Mouse (Mus musculus): ENCODE measurements around the gene Ccr6. TPM values are rescaled to one million over a fixed set of nuclear protein-coding genes. Genes with fewer than 3 reads are reported as not detected.

Gene Ccr6
- polyA plus RNA-seq, 1 experiment from 2014 or later, result not detected

- no peaks in the 10 kb centered on the region for H3K9me3 ChIP-seq (replicated peaks; ENCODE audit: control insufficient read depth, low read length)
- no peaks in the 10 kb centered on the region; the same call in 1 of the 2 replicates for H3K4me1 ChIP-seq (ENCODE audit: control insufficient read depth, insufficient read depth, low read length)
- H3K4me2 ChIP-seq (ENCODE audit: low read depth, low read length), result no peak overlapping the region
- WGBS, result 80% methylated on average over 15 of the region's 15 CpGs
- no peak overlapping the region for H3K27ac ChIP-seq (replicated peaks; ENCODE audit: low read depth, low read length)
- ATAC-seq (replicated peaks; ENCODE audit: insufficient number of reproducible peaks, low FRiP score, low TSS enrichment, low read depth), result no peak
- no peak for DNase-seq (ENCODE audit: low spot score)
- H3K27me3 ChIP-seq (ENCODE audit: control insufficient read depth, insufficient read depth, low read length), result no peaks in the 10 kb centered on the region
- no peaks in the 10 kb centered on the region for H3K36me3 ChIP-seq (replicated peaks; ENCODE audit: control insufficient read depth, insufficient read depth, low read depth, low read length)
- H3K9ac ChIP-seq (replicated peaks; ENCODE audit: low read length), result no peak overlapping the region
- H3K4me3 ChIP-seq (ENCODE audit: low read depth, low read length), result no peak overlapping the region
These were observed 2.3 kb downstream of the Ccr6 start for GRCm38 (mm10) chr17:8238012-8238710.

- no peak overlapping the region for H3K4me3 ChIP-seq (ENCODE audit: low read depth, low read length)
- H3K4me2 ChIP-seq (ENCODE audit: low read depth, low read length), result no peak overlapping the region
- no peaks in the 10 kb centered on the region; the same call in 1 of the 2 replicates for H3K4me1 ChIP-seq (ENCODE audit: control insufficient read depth, insufficient read depth, low read length)
- no peak overlapping the region for H3K9ac ChIP-seq (replicated peaks; ENCODE audit: low read length)
- no peaks in the 10 kb centered on the region for H3K36me3 ChIP-seq (replicated peaks; ENCODE audit: control insufficient read depth, insufficient read depth, low read depth, low read length)
- DNase-seq (ENCODE audit: low spot score), result no peak
- no peak overlapping the region for H3K27ac ChIP-seq (replicated peaks; ENCODE audit: low read depth, low read length)
- 80% methylated on average over 3 of the region's 3 CpGs for WGBS
- H3K27me3 ChIP-seq (ENCODE audit: control insufficient read depth, insufficient read depth, low read length), result no peaks in the 10 kb centered on the region
- no peaks in the 10 kb centered on the region for H3K9me3 ChIP-seq (replicated peaks; ENCODE audit: control insufficient read depth, low read length)
- ATAC-seq (replicated peaks; ENCODE audit: insufficient number of reproducible peaks, low FRiP score, low TSS enrichment, low read depth), result no peak
These were observed 3.7 kb downstream of the Ccr6 start for GRCm38 (mm10) chr17:8239561-8239960.

DNA sequence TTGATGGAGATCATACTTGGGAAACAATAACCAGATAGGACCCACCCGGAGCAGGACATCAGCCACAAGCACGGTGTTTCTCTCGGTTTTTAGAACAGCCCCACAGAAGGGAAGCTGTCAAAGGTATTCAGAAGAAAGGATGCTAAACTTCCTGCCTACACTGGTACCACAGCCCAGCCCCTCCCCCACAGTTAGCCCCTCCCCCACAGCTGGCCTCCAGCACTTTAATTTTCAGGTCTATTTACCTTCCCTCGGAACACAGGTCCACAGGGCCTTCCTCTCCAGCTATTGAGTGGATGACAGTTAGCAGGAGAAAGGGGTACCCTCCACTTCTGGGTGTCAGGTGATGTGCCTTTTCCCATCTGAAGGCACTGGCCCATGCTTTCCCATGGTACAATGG is 4.7 kb downstream of the Ccr6 start:
- no peak overlapping the region for H3K4me3 ChIP-seq (ENCODE audit: low read depth, low read length)
- DNase-seq (ENCODE audit: low spot score) (no peak), ATAC-seq (replicated peaks; ENCODE audit: insufficient number of reproducible peaks, low FRiP score, low TSS enrichment, low read depth) (no peak)
- H3K36me3 ChIP-seq (replicated peaks; ENCODE audit: control insufficient read depth, insufficient read depth, low read depth, low read length), result no peaks in the 10 kb centered on the region
- no peak overlapping the region for H3K4me2 ChIP-seq (ENCODE audit: low read depth, low read length)
- WGBS, result 71% methylated on average over 4 of the region's 4 CpGs
- no peaks in the 10 kb centered on the region; the same call in 1 of the 2 replicates for H3K4me1 ChIP-seq (ENCODE audit: control insufficient read depth, insufficient read depth, low read length)
- no peak overlapping the region for H3K27ac ChIP-seq (replicated peaks; ENCODE audit: low read depth, low read length)
- H3K9me3 ChIP-seq (replicated peaks; ENCODE audit: control insufficient read depth, low read length), result no peaks in the 10 kb centered on the region
- H3K9ac ChIP-seq (replicated peaks; ENCODE audit: low read length), result no peak overlapping the region
- H3K27me3 ChIP-seq (ENCODE audit: control insufficient read depth, insufficient read depth, low read length), result no peaks in the 10 kb centered on the region

DNA sequence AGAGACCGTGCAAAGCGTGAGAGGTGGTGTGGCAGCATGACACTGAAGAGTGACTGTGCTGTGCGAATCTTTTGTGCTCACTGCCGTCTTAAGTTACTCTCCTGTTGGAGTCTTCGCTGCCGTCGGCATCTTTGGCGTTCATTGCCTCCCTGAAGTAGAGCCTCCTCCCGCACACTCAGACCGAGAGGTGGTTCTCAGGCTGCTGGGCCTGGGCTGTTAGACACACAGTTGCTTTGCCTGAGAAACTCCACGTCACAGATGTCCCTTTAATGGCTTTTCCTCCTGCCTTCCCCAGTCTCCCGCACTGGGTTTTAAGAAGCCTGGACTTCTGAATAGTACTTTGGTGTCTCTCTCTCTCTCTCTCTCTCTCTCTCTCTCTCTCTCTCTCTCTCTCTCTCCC is 5.8 kb downstream of the Ccr6 start:
- no peak overlapping the region for H3K4me2 ChIP-seq (ENCODE audit: low read depth, low read length)
- 71% methylated on average over 12 of the region's 12 CpGs for WGBS
- H3K4me1 ChIP-seq (ENCODE audit: control insufficient read depth, insufficient read depth, low read length), result no peaks in the 10 kb centered on the region; the same call in 1 of the 2 replicates
- H3K27ac ChIP-seq (replicated peaks; ENCODE audit: low read depth, low read length), result no peak overlapping the region
- H3K9ac ChIP-seq (replicated peaks; ENCODE audit: low read length), result no peak overlapping the region
- no peaks in the 10 kb centered on the region for H3K9me3 ChIP-seq (replicated peaks; ENCODE audit: control insufficient read depth, low read length)
- H3K36me3 ChIP-seq (replicated peaks; ENCODE audit: control insufficient read depth, insufficient read depth, low read depth, low read length), result no peaks in the 10 kb centered on the region
- DNase-seq (ENCODE audit: low spot score) (no peak), ATAC-seq (replicated peaks; ENCODE audit: insufficient number of reproducible peaks, low FRiP score, low TSS enrichment, low read depth) (no peak)
- no peaks in the 10 kb centered on the region for H3K27me3 ChIP-seq (ENCODE audit: control insufficient read depth, insufficient read depth, low read length)
- H3K4me3 ChIP-seq (ENCODE audit: low read depth, low read length), result no peak overlapping the region

GRCm38 (mm10) chr17:8242186-8242585 is 6.3 kb downstream of the Ccr6 start:
- no peak overlapping the region for H3K9ac ChIP-seq (replicated peaks; ENCODE audit: low read length)
- 91% methylated on average over 11 of the region's 11 CpGs for WGBS
- no peaks in the 10 kb centered on the region for H3K36me3 ChIP-seq (replicated peaks; ENCODE audit: control insufficient read depth, insufficient read depth, low read depth, low read length)
- no peaks in the 10 kb centered on the region for H3K27me3 ChIP-seq (ENCODE audit: control insufficient read depth, insufficient read depth, low read length)
- H3K27ac ChIP-seq (replicated peaks; ENCODE audit: low read depth, low read length), result no peak overlapping the region
- H3K9me3 ChIP-seq (replicated peaks; ENCODE audit: control insufficient read depth, low read length), result no peaks in the 10 kb centered on the region
- DNase-seq (ENCODE audit: low spot score) (no peak), ATAC-seq (replicated peaks; ENCODE audit: insufficient number of reproducible peaks, low FRiP score, low TSS enrichment, low read depth) (no peak)
- H3K4me2 ChIP-seq (ENCODE audit: low read depth, low read length), result no peak overlapping the region
- H3K4me3 ChIP-seq (ENCODE audit: low read depth, low read length), result no peak overlapping the region
- no peaks in the 10 kb centered on the region; the same call in 1 of the 2 replicates for H3K4me1 ChIP-seq (ENCODE audit: control insufficient read depth, insufficient read depth, low read length)

GRCm38 (mm10) chr17:8244124-8244523 is 8.3 kb downstream of the Ccr6 start:
- no peak for ATAC-seq (replicated peaks; ENCODE audit: insufficient number of reproducible peaks, low FRiP score, low TSS enrichment, low read depth)
- no peaks in the 10 kb centered on the region for H3K27me3 ChIP-seq (ENCODE audit: control insufficient read depth, insufficient read depth, low read length)

GRCm38 (mm10) chr17:8246102-8246754 is 10.4 kb downstream of the Ccr6 start:
- Histone ChIP-seq H3K4me1 (ENCODE audit: control insufficient read depth, insufficient read depth, low read length) (no peaks in the 10 kb centered on the region), H3K9me3 (replicated peaks; ENCODE audit: control insufficient read depth, low read length) (no peaks in the 10 kb centered on the region), H3K27ac (replicated peaks; ENCODE audit: low read depth, low read length) (no peak overlapping the region), H3K4me3 (ENCODE audit: low read depth, low read length) (no peak overlapping the region), H3K9ac (replicated peaks; ENCODE audit: low read length) (no peak overlapping the region), H3K27me3 (ENCODE audit: control insufficient read depth, insufficient read depth, low read length) (no peaks in the 10 kb centered on the region), H3K36me3 (replicated peaks; ENCODE audit: control insufficient read depth, insufficient read depth, low read depth, low read length) (no peaks in the 10 kb centered on the region), H3K4me2 (ENCODE audit: low read depth, low read length) (no peak overlapping the region)
- DNase-seq (ENCODE audit: low spot score) (no peak), ATAC-seq (replicated peaks; ENCODE audit: insufficient number of reproducible peaks, low FRiP score, low TSS enrichment, low read depth) (no peak)
- 83% methylated on average over 4 of the region's 4 CpGs for WGBS

More at GRCm38 (mm10) chr17:8244124-8244523, 8.3 kb downstream of the Ccr6 start:
- H3K27ac ChIP-seq (replicated peaks; ENCODE audit: low read depth, low read length), result no peak overlapping the region
- WGBS, result 69% methylated on average over 2 of the region's 2 CpGs
- no peaks in the 10 kb centered on the region; the same call in 1 of the 2 replicates for H3K4me1 ChIP-seq (ENCODE audit: control insufficient read depth, insufficient read depth, low read length)
- H3K4me3 ChIP-seq (ENCODE audit: low read depth, low read length), result no peak overlapping the region
- no peaks in the 10 kb centered on the region for H3K9me3 ChIP-seq (replicated peaks; ENCODE audit: control insufficient read depth, low read length)
- H3K4me2 ChIP-seq (ENCODE audit: low read depth, low read length), result no peak overlapping the region
- H3K36me3 ChIP-seq (replicated peaks; ENCODE audit: control insufficient read depth, insufficient read depth, low read depth, low read length), result no peaks in the 10 kb centered on the region
- no peak overlapping the region for H3K9ac ChIP-seq (replicated peaks; ENCODE audit: low read length)
- no peak for DNase-seq (ENCODE audit: low spot score)

DNA sequence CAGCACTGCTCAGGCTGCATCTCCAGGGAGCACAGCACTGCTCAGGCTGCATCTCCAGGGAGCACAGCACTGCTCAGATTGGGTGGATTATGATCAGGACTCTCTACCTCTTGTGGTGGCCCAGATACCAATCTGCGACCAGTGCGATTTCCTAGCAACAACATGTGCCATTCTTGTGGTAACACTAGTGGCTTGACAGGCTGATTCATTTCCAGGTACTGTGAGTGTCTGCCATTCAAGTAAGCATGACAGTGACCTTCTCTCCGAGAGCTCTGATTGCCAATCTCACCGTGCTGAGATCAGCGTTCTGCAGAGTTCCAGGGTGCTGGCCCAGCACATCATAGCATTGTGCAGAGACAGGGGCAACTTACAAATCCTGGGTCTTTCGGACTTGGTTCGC is 15.9 kb downstream of the Ccr6 start:
- DNase-seq (ENCODE audit: low spot score), result no peak
- Histone ChIP-seq H3K36me3 (replicated peaks; ENCODE audit: control insufficient read depth, insufficient read depth, low read depth, low read length) (no peaks in the 10 kb centered on the region), H3K4me1 (ENCODE audit: control insufficient read depth, insufficient read depth, low read length) (no peaks in the 10 kb centered on the region), H3K27ac (replicated peaks; ENCODE audit: low read depth, low read length) (no peak overlapping the region), H3K4me2 (ENCODE audit: low read depth, low read length) (no peak overlapping the region), H3K9me3 (replicated peaks; ENCODE audit: control insufficient read depth, low read length) (no peaks in the 10 kb centered on the region), H3K4me3 (ENCODE audit: low read depth, low read length) (no peak overlapping the region), H3K9ac (replicated peaks; ENCODE audit: low read length) (no peak overlapping the region), H3K27me3 (ENCODE audit: control insufficient read depth, insufficient read depth, low read length) (no peaks in the 10 kb centered on the region)
- WGBS, result 91% methylated on average over 7 of the region's 7 CpGs
- ATAC-seq (replicated peaks; ENCODE audit: insufficient number of reproducible peaks, low FRiP score, low TSS enrichment, low read depth), result no peak
